Mouse (Mus musculus): ENCODE measurements around the gene Mob2. TPM values are rescaled to one million over a fixed set of nuclear protein-coding genes. Genes with fewer than 3 reads are reported as not detected.

Gene Mob2
- total RNA-seq, 2 experiments from 2014 or later = 37.7 to 39.1 TPM

- no peak for DNase-seq (ENCODE audit: low spot score in 2 of 2)
These were observed 20.9 kb upstream of the Mob2 start for GRCm38 (mm10) chr7:142081736-142082135.

DNA sequence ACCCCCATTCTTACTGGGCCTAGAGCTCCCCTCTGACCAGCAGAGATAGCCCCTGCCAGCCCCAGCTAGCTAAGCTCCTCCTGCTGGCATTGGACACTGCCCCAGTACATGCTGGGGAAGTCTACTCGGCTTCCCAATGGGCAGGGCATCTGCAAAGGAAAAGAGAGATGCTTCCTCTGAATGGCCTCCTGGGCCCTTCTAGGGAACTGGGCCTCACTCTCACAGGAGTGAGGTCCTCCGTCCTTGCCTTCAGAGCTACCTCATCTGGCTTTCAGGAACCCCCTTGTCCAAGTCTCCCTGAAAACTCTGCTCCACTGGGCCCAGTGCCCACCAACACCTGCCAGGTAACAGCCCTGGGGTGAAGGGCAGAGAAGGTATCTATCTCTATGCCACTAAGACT, 20.0 kb upstream of the Mob2 start:
- no peak for DNase-seq (ENCODE audit: low spot score in 2 of 2)

GRCm38 (mm10) chr7:142079365-142079764, 18.5 kb upstream of the Mob2 start:
- DNase-seq (ENCODE audit: low spot score in 2 of 2) = no peak

DNA sequence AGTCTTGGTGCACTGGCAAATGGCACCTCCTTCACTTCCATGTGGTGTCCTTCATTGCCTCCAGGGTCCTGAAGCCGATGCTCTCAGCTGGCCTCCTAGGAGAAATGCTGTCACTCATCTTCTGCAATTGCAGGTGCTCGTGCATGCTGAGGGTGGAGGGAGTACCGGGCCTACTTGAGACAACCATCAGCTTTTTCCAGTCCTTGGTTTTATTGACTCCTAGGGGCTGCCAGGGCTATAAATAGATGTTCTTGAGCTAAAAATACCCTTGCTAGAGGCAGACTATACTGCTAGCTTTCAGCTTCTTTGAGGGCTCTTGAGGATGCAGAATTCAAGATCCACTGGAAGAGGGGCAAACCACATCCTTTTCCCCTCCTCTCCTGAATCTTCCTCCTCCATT, 16.3 kb upstream of the Mob2 start:
- no peak for DNase-seq (ENCODE audit: low spot score in 2 of 2)

- no peak for DNase-seq (ENCODE audit: low spot score in 2 of 2)
These were observed 13.5 kb upstream of the Mob2 start for GRCm38 (mm10) chr7:142074146-142074886.

GRCm38 (mm10) chr7:142071717-142072116, 10.9 kb upstream of the Mob2 start:
- no peak for DNase-seq (ENCODE audit: low spot score in 2 of 2)

DNA sequence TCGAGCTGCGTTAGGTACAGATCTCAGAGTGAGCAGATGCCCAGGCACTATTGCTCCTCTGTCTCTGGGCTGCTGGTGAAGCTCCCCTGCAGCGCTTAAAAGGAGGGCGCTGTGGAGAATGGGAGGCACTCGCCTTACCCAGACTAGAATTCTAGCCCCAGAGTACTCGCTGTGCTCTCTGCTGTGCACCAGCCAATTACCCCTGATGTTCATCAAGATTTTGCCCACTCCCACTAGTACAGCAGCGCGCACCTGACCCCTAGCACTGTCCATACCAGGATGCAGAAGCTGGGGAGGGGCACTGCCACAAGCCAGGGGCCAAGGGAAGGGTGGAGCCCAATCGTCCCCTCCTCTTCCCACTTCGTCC, 10.3 kb upstream of the Mob2 start:
- no peak for DNase-seq (ENCODE audit: low spot score in 2 of 2)

GRCm38 (mm10) chr7:142070458-142071211, 9.8 kb upstream of the Mob2 start:
- DNase-seq (ENCODE audit: low spot score in 2 of 2) = peak; percentile 77 to 79

DNA sequence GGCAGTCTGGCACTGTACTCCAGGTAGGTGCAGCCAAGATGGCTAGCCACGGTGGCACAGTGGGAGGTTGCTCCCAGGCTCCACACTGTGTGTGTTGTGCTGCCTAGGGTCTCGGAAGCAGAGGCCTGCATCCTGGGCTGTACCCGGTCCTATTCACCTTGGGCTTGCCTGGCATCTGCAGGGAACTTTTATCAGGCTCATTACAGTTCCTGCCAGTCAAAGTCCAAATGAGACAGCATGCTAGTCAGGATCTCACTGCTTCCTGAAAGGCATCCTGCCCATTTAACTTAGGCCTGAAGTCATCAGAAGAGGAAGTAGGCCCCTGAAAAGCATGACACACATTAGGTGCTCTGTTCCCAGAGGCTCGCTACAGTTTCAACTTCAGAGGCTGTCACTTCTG, 7.6 kb upstream of the Mob2 start:
- no peak for DNase-seq (ENCODE audit: low spot score in 2 of 2)

GRCm38 (mm10) chr7:142060185-142060930, 507 bp downstream of the Mob2 start:
- DNase-seq (ENCODE audit: low spot score in 2 of 2) = no peak

- no peak for DNase-seq (ENCODE audit: low spot score in 2 of 2)
These were observed 1.8 kb downstream of the Mob2 start for GRCm38 (mm10) chr7:142059024-142059423.

DNA sequence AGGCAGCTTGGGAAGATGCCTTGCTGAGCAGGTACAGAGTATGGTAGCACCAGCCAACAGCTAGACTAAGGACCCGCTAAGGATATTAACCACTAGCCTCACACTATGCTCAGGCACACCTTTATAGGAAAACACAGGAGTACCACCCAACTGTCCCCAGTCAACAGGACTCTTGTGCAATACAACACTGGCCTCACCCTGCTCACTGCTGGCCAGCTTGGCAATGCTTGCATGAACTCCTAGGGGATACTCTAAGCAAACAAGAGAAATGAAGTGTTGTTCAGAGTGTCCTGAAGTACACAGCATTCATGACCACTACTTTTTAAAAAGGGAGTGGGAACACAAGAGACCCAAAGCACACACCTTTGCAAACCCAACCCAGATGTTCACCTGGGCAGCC, 3.7 kb downstream of the Mob2 start:
- DNase-seq (ENCODE audit: low spot score in 2 of 2) = no peak

DNA sequence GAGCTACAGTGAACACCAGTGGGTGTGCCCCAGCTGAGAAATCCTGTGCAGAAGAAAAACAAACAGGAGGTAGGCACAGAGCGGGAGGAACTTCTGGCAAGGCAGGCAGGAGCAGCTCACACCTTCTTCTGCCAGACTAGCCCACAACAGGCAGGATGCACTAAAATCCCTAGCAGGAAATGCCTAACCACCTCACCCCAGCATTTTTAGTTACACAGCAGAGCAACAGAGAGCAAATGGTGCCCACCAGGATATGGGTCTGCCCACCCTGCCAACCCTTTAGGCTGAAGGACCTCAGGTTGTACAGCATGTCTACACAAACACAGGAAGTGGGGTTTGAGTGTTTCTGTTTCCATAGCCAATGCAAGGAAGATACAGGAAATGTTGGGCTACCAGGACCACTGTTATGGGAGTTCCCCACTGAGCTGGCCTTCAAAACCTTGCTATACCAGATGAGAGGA, 4.2 kb downstream of the Mob2 start:
- DNase-seq (ENCODE audit: low spot score in 2 of 2) = no peak

GRCm38 (mm10) chr7:142055431-142055830, 5.4 kb downstream of the Mob2 start:
- DNase-seq (ENCODE audit: low spot score in 2 of 2) = no peak

- DNase-seq (ENCODE audit: low spot score in 2 of 2) = no peak
These were observed 10.3 kb downstream of the Mob2 start for GRCm38 (mm10) chr7:142050536-142050935.

- DNase-seq (ENCODE audit: low spot score in 2 of 2) = no peak
These were observed 14.9 kb downstream of the Mob2 start for GRCm38 (mm10) chr7:142045932-142046331.

DNA sequence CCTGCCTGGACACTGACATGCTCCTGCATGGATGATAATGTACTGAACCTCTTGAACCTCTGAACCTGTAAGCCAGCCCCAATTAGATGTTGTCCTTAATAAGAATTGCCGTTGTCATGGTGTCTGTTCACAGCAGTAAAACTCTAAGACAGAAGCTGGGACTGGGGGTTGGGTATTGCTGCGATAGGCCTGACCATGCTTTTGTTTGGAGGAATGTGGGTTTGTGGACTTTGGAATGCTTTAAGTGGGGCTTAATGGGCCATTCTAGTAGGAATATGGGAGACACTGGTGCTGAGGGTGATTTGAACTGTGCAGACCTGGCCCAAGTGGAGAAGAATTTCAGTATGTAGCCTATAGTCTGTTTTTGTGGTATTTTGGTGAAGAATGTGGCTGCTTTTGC, 15.5 kb downstream of the Mob2 start:
- DNase-seq (ENCODE audit: low spot score in 2 of 2) = no peak

DNA sequence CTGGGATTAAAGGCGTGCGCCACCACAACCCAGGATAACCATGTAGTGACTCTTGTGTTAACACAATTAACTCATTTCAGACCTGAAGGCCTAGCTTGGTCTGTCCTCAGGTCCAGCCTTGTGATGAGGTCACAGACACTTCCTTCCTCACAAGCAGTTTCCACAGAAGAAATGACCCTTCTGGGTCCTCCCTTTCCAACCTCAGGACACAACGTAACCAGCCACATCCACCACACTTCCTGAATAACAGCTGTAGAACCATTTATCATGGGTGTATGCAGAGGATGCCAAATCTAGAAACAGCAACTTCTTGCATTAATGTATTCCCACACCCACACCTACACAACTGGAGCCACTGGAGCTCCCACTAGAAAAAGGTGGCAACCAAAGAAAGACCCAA, 20.1 kb downstream of the Mob2 start:
- DNase-seq (ENCODE audit: low spot score in 2 of 2) = no peak

DNA sequence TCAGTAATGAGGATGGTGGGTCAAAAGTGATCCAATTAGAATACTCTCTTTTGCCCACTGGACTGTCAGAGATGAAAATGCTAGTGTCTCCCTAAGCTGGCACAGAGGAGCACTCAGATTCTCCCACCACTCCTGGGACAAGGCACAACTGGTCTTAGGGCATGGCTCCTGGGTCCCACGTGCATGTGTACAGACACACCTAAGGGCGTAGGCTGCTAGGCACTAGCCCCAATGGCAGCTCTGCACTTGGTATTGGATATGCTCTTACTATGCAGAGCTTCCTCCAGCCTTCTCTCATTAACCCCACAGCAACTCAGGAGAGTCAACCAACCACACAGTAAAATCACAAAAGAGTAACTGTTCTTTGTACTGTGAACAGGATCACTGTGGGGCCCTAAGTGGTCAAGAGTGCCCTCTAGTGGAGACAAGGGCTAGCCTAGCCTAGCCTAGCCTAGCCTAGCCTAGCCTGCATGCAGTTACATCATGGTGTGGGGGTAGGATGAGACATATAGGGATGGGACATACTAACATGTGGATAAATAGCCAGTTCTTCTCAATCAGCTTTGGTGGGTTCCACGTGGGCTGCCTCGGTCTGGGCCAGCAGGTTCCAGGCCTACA, 23.2 kb downstream of the Mob2 start:
- DNase-seq (ENCODE audit: low spot score in 2 of 2) = peak; percentile 37 to 68

GRCm38 (mm10) chr7:142035048-142035811, 25.6 kb downstream of the Mob2 start:
- DNase-seq (ENCODE audit: low spot score in 2 of 2) = no peak

GRCm38 (mm10) chr7:142034198-142034597, 26.7 kb downstream of the Mob2 start:
- DNase-seq (ENCODE audit: low spot score in 2 of 2) = no peak
